In the genomic region with DNA sequence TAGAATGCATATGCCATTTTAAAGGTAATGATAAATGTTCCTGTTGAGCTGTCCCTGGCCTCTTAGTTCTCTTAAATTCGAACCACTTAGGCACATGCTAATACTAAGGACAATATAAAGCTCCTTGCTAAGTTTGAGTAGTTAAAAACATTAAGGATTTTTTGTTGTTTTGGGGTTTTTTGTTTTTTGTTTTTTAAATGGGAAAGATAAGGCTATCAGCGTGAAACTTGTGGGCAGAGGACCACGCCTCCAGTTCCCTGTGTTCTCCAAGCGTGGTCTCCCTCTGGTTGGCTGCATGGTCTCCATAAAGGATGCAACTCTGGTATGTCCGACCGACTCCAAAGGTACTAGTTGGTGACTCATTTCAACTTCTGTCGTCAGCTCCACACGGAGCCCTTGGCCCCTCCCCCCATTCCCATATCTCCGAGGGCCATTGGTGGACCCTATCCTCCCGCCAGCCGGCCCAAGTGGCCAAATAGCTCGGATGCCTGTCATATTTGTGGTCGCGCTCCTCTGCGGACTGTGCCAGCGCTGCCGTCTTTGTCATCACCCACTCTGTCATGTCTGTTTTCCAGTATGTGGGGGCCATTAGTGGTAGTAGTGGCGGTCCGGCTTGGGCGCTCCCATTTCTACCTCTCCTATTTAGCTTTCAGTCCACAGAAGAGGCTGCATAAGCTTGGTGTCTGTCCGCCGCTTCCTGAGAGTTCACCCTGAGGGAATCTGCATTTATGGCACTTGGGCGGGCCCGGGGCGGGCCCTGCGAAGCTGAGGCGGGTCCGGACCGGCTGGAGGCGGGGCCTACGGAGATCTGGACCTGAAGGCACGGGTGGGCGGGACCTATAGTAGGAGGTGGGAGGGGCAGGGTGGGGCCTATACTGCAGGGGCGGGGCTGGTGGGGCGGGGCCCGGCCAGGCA, we compare ENCODE assay signal across 8 mouse cellular contexts.
DNase-seq lines count a peak whose midpoint lies in the region; ATAC-seq and TF ChIP-seq lines count a peak whose summit lies in the region.

No protein-coding gene starts in this region.

- peak overlapping the region; percentile 67; the same call in 1 of the 2 replicates for H3K27ac ChIP-seq in ES-E14 (ENCODE audit: insufficient read depth, low read depth, low read length, poor library complexity, severe bottlenecking)
- peak overlapping the region; percentile 97 for H3K27ac ChIP-seq in forebrain, embryonic 12.5 days
- H3K27ac ChIP-seq in heart, postnatal 0 days (ENCODE audit: low read depth): peak overlapping the region; percentile 100
- H3K27ac ChIP-seq in liver, embryonic 15.5 days (replicated peaks): peak overlapping the region; percentile 100
- H3K27ac ChIP-seq in neural tube, embryonic 13.5 days (replicated peaks): peak overlapping the region; percentile 96

- H3K9ac ChIP-seq in ES-E14 (ENCODE audit: insufficient read depth, low read depth, low read length, poor library complexity, severe bottlenecking): peak overlapping the region; percentile 67
- H3K9ac ChIP-seq in forebrain, embryonic 12.5 days: peak overlapping the region; percentile 95
- peak overlapping the region; percentile 39; the same call in 1 of the 2 replicates for H3K9ac ChIP-seq in heart, postnatal 0 days (replicated peaks; ENCODE audit: low read depth, low read length)
- H3K9ac ChIP-seq in liver, embryonic 15.5 days: peak overlapping the region; percentile 65
- H3K9ac ChIP-seq in neural tube, embryonic 13.5 days: peak overlapping the region; percentile 62

- peak; percentile 86 for TF ChIP-seq EP300 in heart, postnatal 0 days (IDR thresholded peaks at IDR 0.05; ENCODE audit: low read depth)

- H3K4me3 ChIP-seq in ES-E14 (ENCODE audit: insufficient read depth in 1 of 2, low read depth in 1 of 2, low read length in 2 of 2, poor library complexity in 1 of 2, severe bottlenecking in 1 of 2): peak overlapping the region; percentile 71 to 85
- H3K4me3 ChIP-seq in forebrain, embryonic 12.5 days (replicated peaks): peak overlapping the region; percentile 86
- H3K4me3 ChIP-seq in heart, postnatal 0 days (ENCODE audit: low read depth, low read length): peak overlapping the region; percentile 97
- H3K4me3 ChIP-seq in liver, embryonic 15.5 days (replicated peaks): peak overlapping the region; percentile 99
- H3K4me3 ChIP-seq in neural tube, embryonic 13.5 days: peak overlapping the region; percentile 69

- H3K9me3 ChIP-seq in ES-E14 (ENCODE audit: control insufficient read depth, insufficient read depth, low read depth, low read length): no peaks in the 10 kb centered on the region
- H3K9me3 ChIP-seq in forebrain, embryonic 12.5 days: no peaks in the 10 kb centered on the region
- no peaks in the 10 kb centered on the region for H3K9me3 ChIP-seq in heart, postnatal 0 days (replicated peaks; ENCODE audit: control insufficient read depth, low read length)
- H3K9me3 ChIP-seq in liver, embryonic 15.5 days (replicated peaks): no peaks in the 10 kb centered on the region
- no peaks in the 10 kb centered on the region for H3K9me3 ChIP-seq in neural tube, embryonic 13.5 days

- TF ChIP-seq CTCF in heart, postnatal 0 days (IDR thresholded peaks at IDR 0.05; ENCODE audit: low read depth): no peak; the same call in 1 of the 2 replicates

- DNase-seq in ES-E14 (ENCODE audit: low read depth, low spot score): peak; percentile 92
- DNase-seq in c-Kit-positive CD71-positive TER-119-positive erythroid progenitor cells, embryonic 14.5 days (ENCODE audit: low spot score): peak; percentile 95
- peak; percentile 97 for DNase-seq in heart, postnatal 0 days (ENCODE audit: low spot score)
- DNase-seq in kidney, postnatal 36 days: peak; percentile 98
- peak; percentile 97 for DNase-seq in testis, postnatal 10 days (ENCODE audit: low spot score)

- H3K36me3 ChIP-seq in ES-E14 (ENCODE audit: control insufficient read depth, insufficient read depth, low read length, poor library complexity, severe bottlenecking): no peaks in the 10 kb centered on the region
- no peaks in the 10 kb centered on the region for H3K36me3 ChIP-seq in forebrain, embryonic 12.5 days (replicated peaks)
- no peaks in the 10 kb centered on the region for H3K36me3 ChIP-seq in heart, postnatal 0 days (replicated peaks; ENCODE audit: control insufficient read depth, insufficient read depth, low read length)
- H3K36me3 ChIP-seq in liver, embryonic 15.5 days (replicated peaks): no peaks in the 10 kb centered on the region
- H3K36me3 ChIP-seq in neural tube, embryonic 13.5 days: no peaks in the 10 kb centered on the region

- in situ Hi-C loops in ES-E14 (cut with MboI; ENCODE audit: low sequenced_read_pairs in 2 of 2, unreplicated experiment in 2 of 2): loop anchor here in 1 of 2 experiments (25.0 kb wide), 1 partner anchor 169 kb away; no protein-coding TSS in a partner anchor

- peak; percentile 92 for ATAC-seq in forebrain, embryonic 12.5 days (ENCODE audit: low FRiP score)
- peak; percentile 90 for ATAC-seq in heart, postnatal 0 days (ENCODE audit: insufficient read depth, low read depth)
- ATAC-seq in liver, embryonic 15.5 days (ENCODE audit: insufficient read depth): peak; percentile 78
- peak; percentile 94 for ATAC-seq in neural tube, embryonic 13.5 days (ENCODE audit: low read depth)

- H3K4me2 ChIP-seq in forebrain, embryonic 12.5 days: peak overlapping the region; percentile 75
- peak overlapping the region; percentile 63 for H3K4me2 ChIP-seq in heart, postnatal 0 days (ENCODE audit: low read depth, low read length)
- H3K4me2 ChIP-seq in liver, embryonic 15.5 days: peak overlapping the region; percentile 84
- peak overlapping the region; percentile 74 for H3K4me2 ChIP-seq in neural tube, embryonic 13.5 days

- H3K27me3 ChIP-seq in forebrain, embryonic 12.5 days: no peaks in the 10 kb centered on the region
- no peaks in the 10 kb centered on the region for H3K27me3 ChIP-seq in heart, postnatal 0 days (ENCODE audit: control insufficient read depth, insufficient read depth, low read length)
- no peaks in the 10 kb centered on the region for H3K27me3 ChIP-seq in liver, embryonic 15.5 days
- no peaks in the 10 kb centered on the region for H3K27me3 ChIP-seq in neural tube, embryonic 13.5 days

- WGBS in forebrain, embryonic 12.5 days: 2% methylated on average over 34 of the region's 36 CpGs
- 1% methylated on average over 35 of the region's 36 CpGs for WGBS in heart, postnatal 0 days
- WGBS in liver, embryonic 15.5 days (ENCODE audit: insufficient replicate concordance): 1% methylated on average over 34 of the region's 36 CpGs
- WGBS in neural tube, embryonic 13.5 days: 3% methylated on average over 34 of the region's 36 CpGs

- H3K4me1 ChIP-seq in ES-E14 (ENCODE audit: control insufficient read depth in 2 of 2, insufficient read depth in 2 of 2, low read length in 2 of 2, poor library complexity in 1 of 2): peaks cover 4 to 12% of the 10 kb centered on the region in 2 experiments; a peak in 2 of 4 replicates
- peaks cover 39% of the 10 kb centered on the region for H3K4me1 ChIP-seq in forebrain, embryonic 12.5 days
- peaks cover 42% of the 10 kb centered on the region for H3K4me1 ChIP-seq in heart, postnatal 0 days (ENCODE audit: control insufficient read depth, insufficient read depth)
- peaks cover 59% of the 10 kb centered on the region for H3K4me1 ChIP-seq in liver, embryonic 15.5 days (replicated peaks)
- peaks cover 35% of the 10 kb centered on the region for H3K4me1 ChIP-seq in neural tube, embryonic 13.5 days (replicated peaks)

TF ChIP-seq in ES-E14, 5 proteins besides CTCF, POLR2A, EP300 and RAD21:
- TF ChIP-seq MAFK (IDR thresholded peaks at IDR 0.05; ENCODE audit: insufficient read depth, low read depth, low read length) (no peak), CHD2 (IDR thresholded peaks at IDR 0.05; ENCODE audit: low read depth, low read length) (peak; percentile 16; the same call in 1 of the 2 replicates), ZNF384 (IDR thresholded peaks at IDR 0.05; ENCODE audit: low read depth, low read length) (no peak), ZC3H11A (IDR thresholded peaks at IDR 0.05; ENCODE audit: borderline replicate concordance, low read depth, low read length) (no peak), HCFC1 (IDR thresholded peaks at IDR 0.05; ENCODE audit: borderline replicate concordance, insufficient read depth, low read length) (0 out of 2 replicates have a peak, but pooled peaks have one; percentile 11)
TF ChIP-seq in ES-E14: peak in this region for 2.

Comparison
In these comparisons a context has a peak if more than half of its experiments do, and no peak if none do; other contexts are left out.
1. Peak in every context shown above with its lines: DNase-seq, ATAC-seq, H3K4me3 ChIP-seq and H3K27ac ChIP-seq.
2. H3K9ac ChIP-seq: peak in every context shown above with its lines; median percentile 95 in forebrain, embryonic 12.5 days; 67 in ES-E14; 65 in liver, embryonic 15.5 days; 62 in neural tube, embryonic 13.5 days; 39 in heart, postnatal 0 days.